ENCODE assay signal across 8 mouse cellular contexts in genomic region chr17:71909107-71909506, GRCm38 (mm10).
DNase-seq lines count a peak whose midpoint lies in the region; ATAC-seq and TF ChIP-seq lines count a peak whose summit lies in the region.

No protein-coding gene starts in this region.

- TF ChIP-seq POLR2A in thymus, adult 2 months (IDR thresholded peaks at IDR 0.05; ENCODE audit: control insufficient read depth, extremely low read depth, insufficient read depth, low read length, poor library complexity): no peak
- no peak for TF ChIP-seq POLR2A in cortical plate, adult 2 months (IDR thresholded peaks at IDR 0.05; ENCODE audit: extremely low read depth, insufficient read depth, low read length)

- no peaks in the 10 kb centered on the region for H3K36me3 ChIP-seq in heart, embryonic 12.5 days
- H3K36me3 ChIP-seq in thymus, adult 2 months (ENCODE audit: control insufficient read depth, insufficient read depth, low read length): no peaks in the 10 kb centered on the region
- no peaks in the 10 kb centered on the region for H3K36me3 ChIP-seq in forebrain, embryonic 12.5 days (replicated peaks)

- no peaks in the 10 kb centered on the region for H3K9me3 ChIP-seq in heart, embryonic 12.5 days (replicated peaks)
- H3K9me3 ChIP-seq in forebrain, embryonic 12.5 days: no peaks in the 10 kb centered on the region

- H3K4me1 ChIP-seq in heart, embryonic 12.5 days (replicated peaks): peaks cover 3% of the 10 kb centered on the region; the same call in 1 of the 2 replicates
- H3K4me1 ChIP-seq in thymus, adult 2 months (replicated peaks; ENCODE audit: control insufficient read depth, insufficient read depth, low read length): no peaks in the 10 kb centered on the region
- H3K4me1 ChIP-seq in cortical plate, adult 2 months (ENCODE audit: control insufficient read depth, insufficient read depth, low read length): no peaks in the 10 kb centered on the region
- H3K4me1 ChIP-seq in forebrain, embryonic 12.5 days: no peaks in the 10 kb centered on the region

- no peak for ATAC-seq in heart, embryonic 12.5 days (ENCODE audit: insufficient number of reproducible peaks, low FRiP score)
- no peak for ATAC-seq in forebrain, embryonic 12.5 days (ENCODE audit: low FRiP score)

- H3K4me3 ChIP-seq in heart, embryonic 12.5 days: no peak overlapping the region
- no peak overlapping the region for H3K4me3 ChIP-seq in thymus, adult 2 months (ENCODE audit: control insufficient read depth, insufficient read depth, low read length)
- no peak overlapping the region for H3K4me3 ChIP-seq in cortical plate, adult 2 months (ENCODE audit: insufficient read depth, low read length)
- no peak overlapping the region for H3K4me3 ChIP-seq in forebrain, embryonic 12.5 days (replicated peaks)

- no peaks in the 10 kb centered on the region for H3K27me3 ChIP-seq in heart, embryonic 12.5 days (replicated peaks)
- no peaks in the 10 kb centered on the region for H3K27me3 ChIP-seq in thymus, adult 2 months (ENCODE audit: control insufficient read depth, insufficient read depth, low read length)
- no peaks in the 10 kb centered on the region for H3K27me3 ChIP-seq in forebrain, embryonic 12.5 days

- H3K27ac ChIP-seq in heart, embryonic 12.5 days (ENCODE audit: poor library complexity, severe bottlenecking): no peak overlapping the region
- H3K27ac ChIP-seq in thymus, adult 2 months (ENCODE audit: control insufficient read depth, insufficient read depth, low read length): no peak overlapping the region
- H3K27ac ChIP-seq in cortical plate, adult 2 months (ENCODE audit: insufficient read depth, low read length): no peak overlapping the region
- no peak overlapping the region for H3K27ac ChIP-seq in forebrain, embryonic 12.5 days

- DNase-seq in heart, postnatal 10 days: peak; percentile 23 to 25
- DNase-seq in thymus, postnatal 4 days: peak; percentile 55
- no peak for DNase-seq in thymus, adult 2 months
- DNase-seq in lung, postnatal 36 days: peak; percentile 50
- DNase-seq in left cerebral cortex, adult 11 months (ENCODE audit: low spot score): no peak

- H3K4me2 ChIP-seq in heart, embryonic 12.5 days: no peak overlapping the region
- no peak overlapping the region for H3K4me2 ChIP-seq in forebrain, embryonic 12.5 days

- no peak for TF ChIP-seq CTCF in thymus, adult 2 months (IDR thresholded peaks at IDR 0.05; ENCODE audit: borderline replicate concordance, control insufficient read depth, extremely low read depth, insufficient read depth, low read length, poor library complexity)
- TF ChIP-seq CTCF in cortical plate, adult 2 months (IDR thresholded peaks at IDR 0.05; ENCODE audit: extremely low read depth, insufficient read depth, low read length): peak; percentile 54

- intact Hi-C loops in heart, postnatal 10 days (cut with DNase I): no loop called here

- 41% methylated on average over 3 of the region's 3 CpGs for WGBS in heart, embryonic 12.5 days
- whole genome bisulfite sequencing in thymus, adult 2 months: 23% methylated on average over 3 of the region's 3 CpGs
- WGBS in forebrain, embryonic 12.5 days: 51% methylated on average over 3 of the region's 3 CpGs

- no peak overlapping the region for H3K9ac ChIP-seq in heart, embryonic 12.5 days
- no peak overlapping the region for H3K9ac ChIP-seq in forebrain, embryonic 12.5 days

Comparison
In these comparisons a context has a peak if more than half of its experiments do, and no peak if none do; other contexts are left out.
1. DNase-seq: peak in heart, postnatal 10 days (2 of 2), thymus, postnatal 4 days (single experiment) and lung, postnatal 36 days (single experiment); none in thymus, adult 2 months (single experiment) and left cerebral cortex, adult 11 months (single experiment).